8 mouse cellular contexts compared by ENCODE assay signal in genomic region chr3:104383681-104384341, GRCm38 (mm10).
DNase-seq lines count a peak whose midpoint lies in the region; ATAC-seq and TF ChIP-seq lines count a peak whose summit lies in the region.
"Had no signal": no experiment of that assay in that cellular context is flagged by ENCODE, and none has a peak within 500 bp of the region (broad histone marks: within the 10 kb centered on the region; RNA-seq: fewer than 3 reads in every experiment).

No protein-coding gene starts in this region.

- H3K9ac ChIP-seq in stomach, postnatal 0 days (ENCODE audit: low read length) = peak overlapping the region; percentile 41; the same call in 1 of the 2 replicates
- H3K9ac ChIP-seq: liver, embryonic 14.5 days had no signal

- 0 out of 2 replicates have a peak, but pooled peaks cover 2% of the 10 kb centered on the region for H3K4me1 ChIP-seq in stomach, postnatal 0 days (replicated peaks; ENCODE audit: control insufficient read depth, insufficient read depth)

- no peaks in the 10 kb centered on the region for H3K79me3 ChIP-seq in C2C12 (ENCODE audit: low read depth)

- TF ChIP-seq CTCF in C2C12 (IDR thresholded peaks at IDR 0.05; ENCODE audit: control insufficient read depth, insufficient read depth, insufficient read length) = no peak
- no peak for TF ChIP-seq CTCF in stomach, postnatal 0 days (IDR thresholded peaks at IDR 0.05; ENCODE audit: low read depth)

- ATAC-seq in stomach, postnatal 0 days (ENCODE audit: low FRiP score, low TSS enrichment) = no peak
- no peak for ATAC-seq in monocyte, adult 5-6 weeks (replicated peaks; ENCODE audit: insufficient number of reproducible peaks, low FRiP score, low TSS enrichment, poor library complexity, severe bottlenecking)
- ATAC-seq in erythroblast, adult 5-6 weeks (replicated peaks; ENCODE audit: low FRiP score, poor library complexity, severe bottlenecking) = no peak

- peak overlapping the region; percentile 59 for H3ac ChIP-seq in C2C12 (ENCODE audit: control insufficient read depth, insufficient read length, low read depth)

- no peaks in the 10 kb centered on the region for H3K9me3 ChIP-seq in stomach, postnatal 0 days (ENCODE audit: control insufficient read depth, low read length)

- H3K79me2 ChIP-seq in C2C12 (ENCODE audit: control insufficient read depth, insufficient read depth) = no peaks in the 10 kb centered on the region

- peak overlapping the region; percentile 40; the same call in 1 of the 2 replicates for H3K27ac ChIP-seq in stomach, postnatal 0 days (replicated peaks)
- H3K27ac ChIP-seq: liver, embryonic 14.5 days had no signal

- peak; percentile 51 for DNase-seq in 3T3-L1 (ENCODE audit: low read depth, low spot score)
- peak; percentile 54 to 63 for DNase-seq in heart, adult 9 months (ENCODE audit: low spot score in 2 of 2)
- peak; percentile 29 to 62 for DNase-seq in layer of hippocampus, postnatal 14 days (ENCODE audit: low spot score in 2 of 2)
- DNase-seq in stomach, postnatal 0 days (ENCODE audit: low spot score) = peak; percentile 20

- H3K4me3 ChIP-seq in C2C12 (ENCODE audit: insufficient read depth, poor library complexity, severe bottlenecking) = peak overlapping the region; percentile 7
- H3K4me3 ChIP-seq in stomach, postnatal 0 days (ENCODE audit: low read depth, low read length) = no peak overlapping the region

- 40% methylated on average over 9 of the region's 9 CpGs for WGBS in stomach, postnatal 0 days

- no peak for TF ChIP-seq EP300 in stomach, postnatal 0 days (optimal IDR thresholded peaks at IDR 0.05)

- peak overlapping the region; percentile 30 for H3K4me2 ChIP-seq in stomach, postnatal 0 days (replicated peaks; ENCODE audit: low read depth)

- no peaks in the 10 kb centered on the region for H3K27me3 ChIP-seq in C2C12 (ENCODE audit: control insufficient read depth, insufficient read depth, insufficient read length)
- no peaks in the 10 kb centered on the region for H3K27me3 ChIP-seq in stomach, postnatal 0 days (ENCODE audit: control insufficient read depth, insufficient read depth, low read length)

- H3K36me3 ChIP-seq in C2C12 (ENCODE audit: control insufficient read depth, insufficient read depth) = no peaks in the 10 kb centered on the region
- no peaks in the 10 kb centered on the region for H3K36me3 ChIP-seq in stomach, postnatal 0 days (ENCODE audit: control insufficient read depth, insufficient read depth, low read length)

TF ChIP-seq in C2C12, 6 proteins besides CTCF, POLR2A, EP300 and RAD21:
- TF ChIP-seq MYOG (IDR thresholded peaks at IDR 0.05; ENCODE audit: control insufficient read depth, extremely low read depth, insufficient read length) = no peak
- TF ChIP-seq MAX (IDR thresholded peaks at IDR 0.05) = no peak
- no peak for TF ChIP-seq FOSL1 (IDR thresholded peaks at IDR 0.05; ENCODE audit: insufficient read depth, low read length, poor library complexity, severe bottlenecking)
- TF ChIP-seq MYOD1 (IDR thresholded peaks at IDR 0.05; ENCODE audit: control insufficient read depth, insufficient read length, low read depth) = no peak
